Mouse (Mus musculus) hindbrain, embryonic 11.5 days (tissue): ENCODE data around the gene Xpnpep3. TPM values are rescaled to one million over a fixed set of nuclear protein-coding genes. Genes with fewer than 3 reads are reported as not detected.

Source experiments
- ATAC-seq: fragments of 200-750 bp; cut with Nextera tagmentation; 2 replicates; pipeline ENCODE4 v1.8.0; 2017; ENCODE audit warnings: mild to moderate bottlenecking, moderate TSS enrichment, moderate library complexity; ENCODE audit not compliant: low FRiP score
- DNase-seq: peaks from one replicate; pipeline ENCODE4 v3.0.0-alpha.2; 2015; ENCODE audit warnings: low spot score
- H3K27ac ChIP-seq: fragments of 300-500 bp; sonication (generic); 2 replicates; pipeline ENCODE4 v1.5.1; 2014; ENCODE audit warnings: mild to moderate bottlenecking, low read depth, low read length
- H3K27me3 ChIP-seq: fragments of 300-500 bp; sonication (generic); 2 replicates; pipeline ENCODE4 v1.6.1; 2014; ENCODE audit warnings: mild to moderate bottlenecking, low read length, moderate library complexity, mixed read lengths; ENCODE audit not compliant: control insufficient read depth, insufficient read depth
- H3K36me3 ChIP-seq: fragments of 300-500 bp; sonication (generic); 2 replicates; pipeline ENCODE4 v1.6.1; 2014; ENCODE audit warnings: mild to moderate bottlenecking, low read length, moderate library complexity, mixed read lengths; ENCODE audit not compliant: control insufficient read depth, insufficient read depth
- H3K4me1 ChIP-seq: fragments of 300-500 bp; sonication (generic); replicated peaks from 2 replicates; pipeline ENCODE4 v1.6.1; 2014; ENCODE audit warnings: low read length, mixed read lengths; ENCODE audit not compliant: control insufficient read depth, insufficient read depth
- H3K4me2 ChIP-seq: fragments of 300-500 bp; sonication (generic); replicated peaks from 2 replicates; pipeline ENCODE4 v1.6.1; 2014; ENCODE audit warnings: mild to moderate bottlenecking, low read depth, low read length
- H3K4me3 ChIP-seq: fragments of 300-500 bp; sonication (generic); 2 replicates; pipeline ENCODE4 v1.5.1; 2014; ENCODE audit warnings: low read depth, low read length
- H3K9ac ChIP-seq: fragments of 300-500 bp; sonication (generic); 2 replicates; pipeline ENCODE4 v1.6.1; 2014; ENCODE audit warnings: low read depth, low read length
- H3K9me3 ChIP-seq: fragments of 300-500 bp; sonication (generic); 2 replicates; pipeline ENCODE4 v1.6.1; 2016; ENCODE audit warnings: low read length; ENCODE audit not compliant: control insufficient read depth
- WGBS: fragments of 180-500 bp; shearing (Covaris S2); extraction: QIAGEN DNeasy Blood & Tissue Kit; methylation state at CpG from one replicate; pipeline ENCODE4 v1.1.7; 2014; 5-methylcytosine and 5-hydroxymethylcytosine counted together
- polyA plus RNA-seq: library from polyadenylated mRNA; unstranded; fragments of >200 nt; fragmentation: Nextera tagmentation; extraction: Ambion mirVana; gene quantifications from 2 replicates; pipeline ENCODE4 v1.2.1, GENCODE M21; 2014

Xpnpep3 gene
- polyA plus RNA-seq, 1 experiment from 2014 or later, result 6.8 TPM

GRCm38 (mm10) chr15:81418065-81418464 lies 18.1 kb downstream of the Xpnpep3 start:
- H3K27ac ChIP-seq, result no peak overlapping the region
- 89% methylated on average over 4 of the region's 4 CpGs for WGBS

GRCm38 (mm10) chr15:81421454-81421853 lies 21.5 kb downstream of the Xpnpep3 start:
- H3K4me2 ChIP-seq, result no peak overlapping the region
- no peaks in the 10 kb centered on the region for H3K27me3 ChIP-seq
- H3K9ac ChIP-seq, result no peak overlapping the region
- DNase-seq, result no peak
- H3K36me3 ChIP-seq, result no peaks in the 10 kb centered on the region
- H3K4me3 ChIP-seq, result no peak overlapping the region
- H3K9me3 ChIP-seq, result no peaks in the 10 kb centered on the region
- 77% methylated on average over 1 of the region's 1 CpGs for WGBS
- H3K27ac ChIP-seq, result no peak overlapping the region
- ATAC-seq, result no peak
- no peaks in the 10 kb centered on the region for H3K4me1 ChIP-seq

More at GRCm38 (mm10) chr15:81418065-81418464, 18.1 kb downstream of the Xpnpep3 start:
- Histone ChIP-seq H3K36me3 (no peaks in the 10 kb centered on the region), H3K4me3 (no peak overlapping the region), H3K9me3 (no peaks in the 10 kb centered on the region), H3K9ac (no peak overlapping the region), H3K27me3 (no peaks in the 10 kb centered on the region), H3K4me2 (no peak overlapping the region), H3K4me1 (no peaks in the 10 kb centered on the region)
- DNase-seq (no peak), ATAC-seq (no peak)

GRCm38 (mm10) chr15:81422156-81422681 lies 22.3 kb downstream of the Xpnpep3 start:
- Histone ChIP-seq H3K27ac (no peak overlapping the region), H3K9ac (no peak overlapping the region), H3K27me3 (no peaks in the 10 kb centered on the region), H3K4me2 (no peak overlapping the region), H3K36me3 (no peaks in the 10 kb centered on the region), H3K4me3 (no peak overlapping the region), H3K9me3 (no peaks in the 10 kb centered on the region), H3K4me1 (no peaks in the 10 kb centered on the region)
- DNase-seq (no peak), ATAC-seq (no peak)
- WGBS, result 87% methylated on average over 7 of the region's 7 CpGs

- 80% methylated on average over 3 of the region's 3 CpGs for WGBS
- Histone ChIP-seq H3K9ac (no peak overlapping the region), H3K27ac (no peak overlapping the region), H3K4me3 (no peak overlapping the region), H3K4me1 (no peaks in the 10 kb centered on the region), H3K4me2 (no peak overlapping the region), H3K27me3 (no peaks in the 10 kb centered on the region), H3K9me3 (no peaks in the 10 kb centered on the region), H3K36me3 (no peaks in the 10 kb centered on the region)
- DNase-seq (no peak), ATAC-seq (no peak)
Observed at GRCm38 (mm10) chr15:81425311-81425710, 25.4 kb downstream of the Xpnpep3 start.

- H3K4me3 ChIP-seq, result no peak overlapping the region
- H3K27me3 ChIP-seq, result no peaks in the 10 kb centered on the region
- no peaks in the 10 kb centered on the region for H3K9me3 ChIP-seq
- H3K9ac ChIP-seq, result no peak overlapping the region
- ATAC-seq (no peak), DNase-seq (no peak)
- H3K36me3 ChIP-seq, result no peaks in the 10 kb centered on the region
- WGBS, result 92% methylated on average over 2 of the region's 2 CpGs
- no peak overlapping the region for H3K27ac ChIP-seq
- H3K4me1 ChIP-seq, result no peaks in the 10 kb centered on the region
- H3K4me2 ChIP-seq, result no peak overlapping the region
Observed at GRCm38 (mm10) chr15:81427947-81428346, 28.0 kb downstream of the Xpnpep3 start.

GRCm38 (mm10) chr15:81431195-81431594 lies 31.3 kb downstream of the Xpnpep3 start:
- no peak overlapping the region for H3K4me2 ChIP-seq
- DNase-seq (no peak), ATAC-seq (no peak)
- H3K9ac ChIP-seq, result no peak overlapping the region
- WGBS, result 97% methylated on average over 1 of the region's 1 CpGs
- no peaks in the 10 kb centered on the region for H3K36me3 ChIP-seq
- no peak overlapping the region for H3K27ac ChIP-seq
- H3K4me3 ChIP-seq, result no peak overlapping the region
- no peaks in the 10 kb centered on the region for H3K27me3 ChIP-seq
- no peaks in the 10 kb centered on the region for H3K4me1 ChIP-seq
- H3K9me3 ChIP-seq, result no peaks in the 10 kb centered on the region

GRCm38 (mm10) chr15:81438345-81438744 lies 38.4 kb downstream of the Xpnpep3 start:
- ATAC-seq (no peak), DNase-seq (no peak)
- H3K36me3 ChIP-seq, result no peaks in the 10 kb centered on the region
- H3K9ac ChIP-seq, result no peak overlapping the region
- H3K4me3 ChIP-seq, result no peak overlapping the region
- H3K27ac ChIP-seq, result no peak overlapping the region
- no peaks in the 10 kb centered on the region for H3K27me3 ChIP-seq
- H3K4me1 ChIP-seq, result no peaks in the 10 kb centered on the region
- H3K4me2 ChIP-seq, result no peak overlapping the region
- H3K9me3 ChIP-seq, result no peaks in the 10 kb centered on the region
- WGBS, result 100% methylated on average over 1 of the region's 1 CpGs

GRCm38 (mm10) chr15:81439236-81439635 lies 39.3 kb downstream of the Xpnpep3 start:
- Histone ChIP-seq H3K9me3 (no peaks in the 10 kb centered on the region), H3K27ac (no peak overlapping the region), H3K9ac (no peak overlapping the region), H3K4me2 (no peak overlapping the region), H3K36me3 (no peaks in the 10 kb centered on the region), H3K4me1 (no peaks in the 10 kb centered on the region), H3K27me3 (no peaks in the 10 kb centered on the region), H3K4me3 (no peak overlapping the region)
- ATAC-seq, result no peak
- DNase-seq, result no peak

GRCm38 (mm10) chr15:81448463-81448862 lies 48.5 kb downstream of the Xpnpep3 start:
- WGBS, result 47% methylated on average over 3 of the region's 3 CpGs
- Histone ChIP-seq H3K9me3 (no peaks in the 10 kb centered on the region), H3K27ac (no peak overlapping the region), H3K4me2 (no peak overlapping the region), H3K36me3 (no peaks in the 10 kb centered on the region), H3K4me1 (no peaks in the 10 kb centered on the region), H3K4me3 (no peak overlapping the region), H3K9ac (no peak overlapping the region; the same call in 1 of the 2 replicates), H3K27me3 (no peaks in the 10 kb centered on the region)
- ATAC-seq, result no peak
- DNase-seq, result peak; percentile 84
